Mouse (Mus musculus): ENCODE measurements around the gene Gm14296.
"Not testable (repeated sequence)": the region's sequence is repeated elsewhere in the genome, so short reads cannot be mapped to it uniquely, and the experiment has no call there.

The Gm14296 gene

DNA sequence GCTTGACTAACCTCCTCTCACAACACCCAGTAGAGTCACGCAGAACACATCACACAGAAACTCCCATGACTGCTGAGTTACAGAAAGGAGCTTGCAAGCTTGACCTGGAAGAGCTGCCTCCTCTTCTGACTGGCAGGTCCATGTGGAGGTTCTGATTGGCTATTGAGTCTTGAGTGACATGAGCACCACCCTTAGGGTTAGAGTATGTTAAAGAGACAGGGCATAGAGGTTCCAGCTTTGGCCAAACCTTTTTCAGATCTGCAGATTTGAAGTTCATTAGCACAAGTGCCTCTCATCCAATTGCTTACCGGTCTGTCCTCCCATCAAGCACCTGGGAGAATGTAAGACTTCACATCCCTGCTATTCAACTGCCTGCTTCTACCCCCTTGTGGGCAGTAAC is at the start of gene Gm14296:
Gene Gm14296 (minus strand): TSS at position 101 of the 400 bp plus-strand sequence.
- not testable (repeated sequence) for DNase-seq (ENCODE audit: low read depth, low spot score)

DNA sequence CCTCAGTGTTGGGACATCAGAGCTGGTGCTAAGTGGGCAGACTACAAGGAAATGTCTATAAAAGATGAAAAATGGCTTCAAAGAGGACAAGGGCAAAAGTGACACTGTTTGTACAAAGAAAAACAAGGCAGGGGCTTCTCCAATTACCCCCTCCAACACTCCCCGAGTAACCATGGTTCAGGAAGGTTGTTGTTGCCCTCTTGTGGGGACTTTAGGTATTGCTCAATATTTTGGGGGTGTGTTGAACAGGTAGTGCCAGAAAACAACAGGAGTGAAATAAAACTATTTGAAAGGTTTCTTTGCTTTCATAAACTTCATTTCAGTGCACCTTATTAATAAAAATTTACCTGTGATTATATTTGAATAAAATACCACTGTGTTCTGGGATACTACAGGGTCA is 22.1 kb downstream of the Gm14296 start:
- DNase-seq (ENCODE audit: low read depth, low spot score), result not testable (repeated sequence)

Measured in WW6 (cell line).